Mouse (Mus musculus): ENCODE results near the gene Cfap57.

Cfap57 gene

DNA sequence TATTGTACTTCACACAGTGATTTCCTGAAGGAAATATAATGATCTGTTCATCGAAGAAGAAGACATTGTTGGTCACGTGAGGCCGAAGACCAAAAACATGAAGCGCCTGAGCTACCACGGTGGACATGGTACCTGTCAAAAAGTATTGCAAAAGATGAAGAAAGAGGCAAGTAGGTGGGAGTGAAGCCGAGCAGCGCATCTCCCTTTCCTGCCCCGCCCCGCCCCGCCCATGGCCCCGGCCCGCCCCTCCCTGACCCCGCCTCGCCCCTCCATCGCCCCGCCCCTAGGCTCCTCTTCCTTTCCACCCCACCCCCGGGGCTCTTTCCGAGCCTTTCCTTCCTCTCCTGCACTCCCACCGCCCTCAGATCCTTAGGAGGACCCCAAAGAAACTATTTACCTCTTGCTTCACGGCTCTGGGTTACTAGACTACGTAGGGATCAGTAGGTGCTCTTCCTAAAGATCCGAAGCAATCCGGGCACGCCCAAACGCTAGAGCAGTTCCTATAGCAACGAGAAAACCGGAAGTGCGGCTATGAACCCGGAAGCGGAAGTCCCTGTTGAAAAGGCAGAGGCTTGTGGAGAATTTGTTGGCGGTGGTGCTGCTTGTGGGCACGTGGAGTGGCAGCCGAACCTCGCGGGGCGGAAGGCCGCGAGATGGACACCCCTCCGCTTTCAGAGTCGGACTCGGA is at the start of gene Cfap57, which contains the start of gene Ebna1bp2:
TSS of gene Cfap57 (minus strand) at position 499 of the 688 bp plus-strand sequence.
TSS of gene Ebna1bp2 (plus strand) at position 521 of the 688 bp plus-strand sequence.
- peak; percentile 86 to 87 for DNase-seq (ENCODE audit: low spot score in 2 of 2)

DNA sequence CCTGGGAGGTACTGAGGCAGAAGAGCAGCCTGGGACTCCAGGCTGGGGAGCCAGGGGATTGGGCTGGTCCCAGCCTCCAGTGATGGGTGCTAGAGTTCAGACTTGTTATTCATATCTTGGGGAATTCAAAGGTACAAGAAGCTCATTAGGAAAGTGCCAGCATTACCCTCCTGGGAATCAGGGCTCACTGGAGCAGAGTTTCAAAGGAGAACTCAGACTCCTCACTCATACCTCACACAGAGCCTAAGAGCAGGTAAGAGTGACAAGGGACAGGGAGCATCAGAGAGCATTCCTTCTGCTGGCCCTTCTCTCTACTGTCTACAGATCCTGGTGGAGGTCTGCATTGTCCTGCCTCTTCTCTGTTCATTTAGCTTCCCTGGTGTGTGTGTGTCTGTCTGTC is 38.1 kb upstream of the Cfap57 start, which contains the start of gene Olfr62:
TSS of gene Olfr62 (plus strand) at position 301 of the 400 bp plus-strand sequence.
- DNase-seq (ENCODE audit: low spot score in 2 of 2) = no peak

DNA sequence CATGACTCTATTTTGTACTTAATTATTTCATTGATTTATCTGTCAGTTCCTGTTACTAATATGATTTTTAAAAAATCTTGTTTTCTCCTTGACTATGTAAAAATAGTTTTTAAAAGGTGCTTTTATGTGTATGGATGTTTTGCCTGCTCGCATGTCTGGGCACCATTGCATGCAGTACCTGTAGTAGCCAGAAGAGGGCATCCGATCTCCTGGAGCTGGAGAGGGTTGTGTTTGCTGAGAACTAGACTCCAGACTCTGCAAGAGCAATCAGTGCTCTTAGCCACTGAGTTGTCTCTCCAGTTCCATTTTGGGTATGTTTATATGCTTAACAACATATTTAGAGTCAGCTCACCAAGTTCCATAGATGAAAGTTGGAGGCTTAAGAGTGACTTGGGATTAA is 24.7 kb upstream of the Cfap57 start:
- DNase-seq (ENCODE audit: low spot score in 2 of 2) = no peak

DNA sequence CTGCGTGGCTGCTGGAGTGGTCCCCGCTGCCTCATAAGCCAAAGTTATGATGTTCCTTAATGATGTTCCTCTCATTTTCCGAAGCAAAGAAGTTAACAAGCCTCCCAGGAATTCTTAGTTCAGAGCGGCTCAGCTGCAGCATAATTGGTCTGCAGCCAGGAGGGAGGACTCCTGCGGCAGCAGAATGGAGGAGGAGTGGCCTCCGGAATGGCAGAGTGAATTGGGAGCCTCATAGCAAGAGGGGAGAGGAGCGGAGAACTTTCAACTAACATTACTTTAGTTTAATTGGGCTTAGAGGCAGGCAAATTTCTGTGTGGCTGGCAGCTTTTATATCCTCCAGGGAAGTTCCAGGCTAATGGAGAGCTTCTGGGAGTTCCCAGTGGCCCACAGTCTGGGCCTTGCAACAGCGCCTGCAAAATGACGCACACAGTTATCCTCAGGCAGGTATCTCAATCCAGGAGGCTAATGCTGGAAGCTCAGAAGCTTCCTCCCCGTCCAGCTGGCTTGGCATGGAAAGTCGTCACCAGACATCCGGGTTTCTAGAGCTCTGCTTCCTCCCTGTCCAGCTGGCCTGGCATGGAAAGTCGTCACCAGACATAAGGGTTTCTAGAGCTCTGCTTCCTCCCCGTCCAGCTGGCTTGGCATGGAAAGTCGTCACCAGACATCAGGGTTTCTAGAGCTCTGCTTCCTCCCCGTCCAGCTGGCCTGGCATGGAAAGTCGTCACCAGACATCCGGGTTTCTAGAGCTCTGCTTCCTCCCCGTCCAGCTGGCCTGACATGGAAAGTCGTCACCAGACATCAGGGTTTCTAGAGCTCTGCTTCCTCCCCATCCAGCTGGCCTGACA is 22.0 kb upstream of the Cfap57 start:
- no peak for DNase-seq (ENCODE audit: low spot score in 2 of 2)

DNA sequence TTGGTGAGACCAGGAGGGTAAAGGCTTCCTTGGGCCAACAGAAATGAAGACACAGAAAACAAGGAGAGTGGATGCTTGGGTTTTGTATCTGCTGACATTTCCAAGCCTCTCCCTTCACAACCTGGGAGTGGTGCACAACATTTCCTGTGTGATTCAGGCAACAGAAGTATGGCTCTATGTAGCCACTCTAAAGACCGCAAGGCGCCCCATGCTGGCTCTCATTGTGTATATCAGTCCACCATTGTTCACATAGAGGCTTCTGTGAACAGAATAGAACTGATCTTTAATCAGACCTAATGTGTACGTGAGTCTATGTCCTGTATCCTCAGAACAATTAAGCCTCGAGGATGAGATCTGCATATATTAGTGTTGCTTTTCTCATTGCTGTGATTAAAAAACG is 9.7 kb upstream of the Cfap57 start:
- no peak for DNase-seq (ENCODE audit: low spot score in 2 of 2)

DNA sequence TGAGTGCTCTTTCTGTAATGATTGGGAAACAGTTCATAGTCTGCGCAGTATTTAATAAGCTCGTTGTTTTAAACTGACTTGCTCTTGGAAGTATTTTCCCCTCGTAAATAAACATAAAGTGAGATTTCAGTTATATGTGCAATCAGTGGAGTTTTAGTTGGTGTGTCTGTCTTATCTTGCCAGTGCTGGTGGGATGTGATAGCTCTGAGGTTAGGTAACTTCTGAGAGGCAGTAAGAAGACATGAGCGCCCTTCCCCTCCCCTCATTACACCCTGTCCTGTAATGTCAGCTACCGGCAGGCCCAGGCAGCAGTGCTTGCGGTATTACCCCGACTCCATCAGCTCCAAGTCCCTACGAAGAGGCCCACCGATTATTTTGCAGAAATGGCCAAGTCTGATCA is 1.2 kb upstream of the Cfap57 start:
- no peak for DNase-seq (ENCODE audit: low spot score in 2 of 2)

DNA sequence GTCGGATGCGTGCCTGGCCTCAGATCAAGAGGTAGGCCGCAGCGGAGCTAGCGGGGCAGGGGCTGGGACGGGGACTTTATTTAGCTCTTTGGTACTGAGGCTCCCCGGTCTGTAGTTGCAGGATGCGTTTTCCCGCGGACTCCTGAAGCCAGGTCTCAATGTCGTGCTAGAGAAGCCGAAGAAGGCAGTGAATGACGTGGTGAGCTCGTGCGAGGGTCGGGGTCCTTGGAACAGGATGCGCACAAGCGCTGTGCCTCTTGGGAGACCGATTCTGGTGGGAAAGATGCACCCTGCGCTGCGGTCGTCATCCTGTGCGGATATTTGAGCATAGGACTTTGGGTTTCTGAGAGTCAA is 367 bp upstream of the Cfap57 start:
- DNase-seq (ENCODE audit: low spot score in 2 of 2) = no peak

DNA sequence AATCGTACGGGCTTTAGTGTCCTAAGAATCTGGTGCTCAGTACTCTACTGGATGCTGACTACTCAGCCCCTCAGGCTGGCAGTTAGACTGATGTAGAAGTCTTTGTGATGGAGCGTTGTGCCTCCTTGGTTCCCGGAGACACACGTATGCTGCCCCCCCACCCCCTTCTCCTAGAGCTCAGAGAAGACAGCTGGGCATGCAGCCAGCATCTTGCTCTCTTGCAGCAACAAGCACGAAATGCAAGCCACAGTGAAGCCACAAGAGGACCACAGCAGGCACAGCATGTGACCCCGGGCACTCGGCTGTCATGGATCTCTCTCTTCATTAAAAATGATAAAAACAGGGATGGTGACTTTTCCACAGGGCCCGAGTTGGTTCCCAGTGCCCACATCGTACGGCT is 5.2 kb downstream of the Cfap57 start:
- no peak for DNase-seq (ENCODE audit: low spot score in 2 of 2)

DNA sequence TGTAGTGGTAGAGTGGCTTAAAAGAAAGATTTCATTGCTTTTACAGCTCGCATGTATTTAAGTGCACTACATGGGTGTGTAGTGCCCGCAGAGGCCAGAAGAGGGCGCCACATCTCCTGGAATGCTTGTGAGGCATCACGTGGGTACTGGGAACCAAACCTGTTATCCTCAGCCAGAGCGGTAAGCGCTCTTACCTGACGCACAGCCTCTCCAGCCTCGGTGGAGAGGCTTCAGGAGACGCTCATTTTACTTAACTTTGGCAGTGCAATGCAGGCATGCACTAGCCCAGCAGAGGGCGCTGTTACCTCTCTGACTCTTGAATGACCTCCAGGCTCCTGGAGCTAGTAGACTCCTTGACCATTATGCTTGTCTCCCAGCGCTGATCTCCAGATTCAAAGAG is 8.0 kb downstream of the Cfap57 start:
- no peak for DNase-seq (ENCODE audit: low spot score in 2 of 2)

DNA sequence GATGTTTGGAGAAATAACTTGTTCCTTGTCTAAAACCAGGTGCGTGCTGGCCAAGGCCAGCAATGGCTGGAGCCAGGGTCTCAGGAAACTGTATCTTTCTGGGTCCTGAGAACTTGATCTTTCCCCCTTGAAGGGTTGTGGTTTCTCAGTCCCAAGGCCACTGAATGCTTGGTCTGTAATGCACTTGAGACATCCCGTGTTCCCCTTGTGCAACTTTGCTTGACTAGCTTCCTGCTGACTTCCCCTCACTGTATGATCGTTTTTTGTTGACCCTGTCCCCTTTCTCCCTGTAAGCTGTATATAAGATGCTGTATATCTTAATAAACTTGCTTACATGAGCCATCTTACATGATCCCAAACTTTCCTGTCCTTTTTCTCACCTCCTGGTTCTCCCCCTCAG is 10.7 kb downstream of the Cfap57 start:
- no peak for DNase-seq (ENCODE audit: low spot score in 2 of 2)

DNA sequence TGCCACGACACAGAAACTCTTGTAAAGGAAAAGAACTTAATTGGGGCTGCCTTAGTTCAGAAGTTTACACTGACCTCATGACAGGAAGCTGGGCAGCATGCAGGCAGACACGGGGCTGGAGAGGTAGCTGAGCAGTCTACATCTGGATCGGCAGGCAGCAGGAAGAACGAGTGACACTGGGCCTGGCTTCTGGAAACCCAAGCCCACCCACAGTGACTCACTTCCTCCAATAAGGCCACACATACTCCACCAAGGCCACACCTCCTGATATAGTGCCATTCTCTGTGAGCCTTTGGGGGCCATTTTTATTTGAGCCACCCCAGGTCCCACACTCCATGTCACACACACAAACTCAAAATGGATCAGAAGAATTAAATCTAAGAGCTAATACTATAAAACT is 16.5 kb downstream of the Cfap57 start:
- no peak for DNase-seq (ENCODE audit: low spot score in 2 of 2)

DNA sequence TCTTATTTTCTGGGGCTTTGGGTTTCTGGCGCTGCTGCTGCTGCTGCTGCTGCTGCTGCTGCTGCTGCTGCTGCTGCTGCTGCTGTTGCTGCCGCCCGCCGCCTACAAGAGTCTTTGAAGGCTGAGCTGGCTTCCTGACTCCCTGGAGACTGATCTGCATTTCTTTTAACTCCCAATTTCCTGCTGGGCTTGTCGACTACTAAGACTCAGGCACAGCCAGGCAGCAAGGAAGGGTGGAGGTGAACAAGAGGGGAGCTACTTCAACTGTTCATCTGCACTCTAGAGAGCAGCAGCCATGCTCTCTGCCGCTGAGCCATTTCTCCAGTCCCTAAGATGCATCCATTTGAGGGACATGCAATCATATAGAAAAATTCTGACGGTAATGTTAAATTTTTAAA is 30.8 kb downstream of the Cfap57 start:
- DNase-seq (ENCODE audit: low spot score in 2 of 2) = no peak

DNA sequence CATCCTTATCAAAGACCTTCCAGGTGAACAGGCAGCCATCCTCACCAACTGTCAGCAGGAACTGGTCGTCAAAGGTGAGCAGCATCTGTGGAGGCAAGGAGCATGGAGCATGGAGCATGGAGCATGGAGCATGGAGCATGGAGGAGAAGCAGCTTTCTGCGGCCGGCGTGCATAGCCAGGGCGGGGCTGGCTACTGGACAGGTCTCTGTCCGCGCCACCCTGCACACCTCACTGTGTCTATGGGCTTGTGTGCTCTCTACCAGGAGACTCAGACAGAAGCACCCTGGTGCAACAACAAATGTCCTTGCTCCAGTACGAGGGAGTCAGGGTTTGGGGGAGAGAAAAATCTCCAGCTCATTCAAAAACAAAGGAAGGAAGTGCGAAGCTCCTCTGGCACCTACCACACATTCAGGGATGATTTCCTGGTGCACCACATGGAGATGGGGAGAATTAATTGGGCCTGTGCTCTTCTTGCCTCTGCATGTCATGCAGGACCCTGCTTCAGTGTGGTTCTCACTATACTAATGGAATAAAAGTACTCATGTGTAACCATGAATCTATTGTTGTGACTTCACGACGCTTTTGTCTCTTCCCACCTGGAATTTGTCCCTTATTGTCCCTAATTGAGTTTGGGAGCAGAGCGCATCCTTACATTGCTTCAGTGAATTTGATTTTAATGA is 31.4 kb downstream of the Cfap57 start:
- no peak for DNase-seq (ENCODE audit: low spot score in 2 of 2)

DNA sequence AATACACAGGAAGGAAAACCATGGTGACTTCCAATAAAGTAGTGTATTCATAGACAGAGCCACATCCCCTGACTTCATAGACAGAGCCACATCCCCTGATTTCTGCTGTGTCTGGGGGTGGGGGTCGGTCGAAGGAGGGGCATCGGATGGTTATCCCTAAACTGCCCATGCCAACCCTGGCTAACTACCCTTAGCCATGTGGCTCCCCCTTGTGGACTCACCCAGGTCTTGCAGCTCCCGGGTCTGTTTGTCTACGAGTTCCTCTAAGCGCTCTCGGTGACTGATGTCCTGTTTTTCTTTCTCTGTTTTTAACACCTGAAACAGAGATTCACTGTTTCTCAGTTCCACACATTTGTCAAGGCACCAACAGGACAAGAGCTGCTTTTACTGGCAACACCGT is 37.9 kb downstream of the Cfap57 start:
- no peak for DNase-seq (ENCODE audit: low spot score in 2 of 2)

DNA sequence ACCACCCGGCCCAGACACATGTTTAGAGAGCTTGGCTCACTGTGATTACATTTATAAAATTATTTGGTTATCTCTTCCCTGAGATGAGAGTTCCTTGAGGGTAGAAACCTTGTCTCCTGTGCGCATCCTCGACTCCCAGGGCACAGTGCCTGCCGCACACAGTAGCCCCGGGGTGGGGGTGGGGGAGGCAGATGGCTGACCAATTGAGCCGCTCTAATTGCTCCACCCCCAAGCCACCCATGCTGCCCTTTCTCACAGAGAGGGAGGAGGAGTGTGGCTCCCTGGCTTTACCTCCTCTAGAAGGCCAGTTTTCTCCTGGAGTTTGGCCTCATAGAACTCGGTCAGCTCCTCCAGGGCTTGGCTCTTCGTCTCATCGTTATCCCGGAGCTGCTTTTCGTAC is 39.1 kb downstream of the Cfap57 start:
- no peak for DNase-seq (ENCODE audit: low spot score in 2 of 2)

DNA sequence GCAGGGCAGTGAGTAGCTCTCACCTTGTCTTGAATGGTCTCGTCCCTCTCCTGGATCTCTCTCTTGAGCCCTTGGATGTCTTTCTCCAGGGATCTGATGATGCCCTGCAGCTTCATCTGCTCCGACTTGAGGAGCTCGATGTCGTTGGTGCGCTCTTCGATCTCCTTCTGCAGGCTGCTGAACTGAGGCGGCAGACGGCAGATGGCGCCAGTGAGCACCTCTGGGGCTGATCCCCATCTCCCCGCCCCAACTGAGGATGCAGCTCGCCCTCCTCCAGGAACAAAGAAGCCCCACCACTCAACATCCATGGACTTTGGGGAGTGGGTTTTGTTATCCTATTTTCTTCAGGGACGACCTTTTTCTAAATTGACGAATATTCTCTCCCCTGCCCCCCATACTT is 41.3 kb downstream of the Cfap57 start:
- peak in 1 of 2 experiments; percentile 29 for DNase-seq (ENCODE audit: low spot score in 2 of 2)

DNA sequence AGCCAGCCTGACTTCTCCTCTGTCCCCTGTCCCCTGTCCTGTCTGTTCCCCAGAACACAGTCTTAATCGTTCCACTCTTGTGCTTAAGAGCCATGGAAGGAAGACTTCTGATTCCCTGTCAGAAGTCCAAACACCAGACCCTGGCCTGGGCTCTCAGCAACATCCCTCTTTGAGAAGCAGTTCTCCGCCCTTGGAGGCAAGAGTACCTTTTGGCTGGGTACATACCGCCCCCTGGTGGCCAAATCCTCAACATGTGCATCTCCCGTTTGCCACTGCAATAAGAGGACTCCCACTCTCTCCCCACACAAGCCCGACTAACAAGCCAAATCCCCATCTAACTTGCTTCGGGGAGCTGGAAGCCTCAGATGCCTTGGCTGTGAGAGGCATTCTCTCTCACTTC is 44.5 kb downstream of the Cfap57 start:
- peak; percentile 70 to 84 for DNase-seq (ENCODE audit: low spot score in 2 of 2)

DNA sequence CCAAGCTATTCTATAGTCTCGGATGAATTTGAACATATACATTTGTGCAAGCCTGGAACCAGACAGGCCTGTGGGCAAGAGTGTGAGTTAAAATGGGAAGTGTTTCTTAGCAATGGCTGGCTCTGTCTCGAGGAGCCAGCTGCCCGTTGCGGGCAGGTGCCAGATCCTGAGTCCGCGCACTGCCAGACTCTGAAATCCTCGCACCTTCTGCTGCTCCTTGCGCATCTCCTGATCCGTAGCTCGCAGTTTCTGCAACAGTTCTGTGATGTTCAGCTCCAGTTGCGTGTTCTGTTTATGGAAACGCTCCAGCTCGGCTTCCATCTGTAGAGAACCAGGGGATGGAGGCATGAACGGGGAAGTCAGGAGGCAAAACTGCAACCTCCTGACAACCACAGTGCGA is 49.1 kb downstream of the Cfap57 start:
- DNase-seq (ENCODE audit: low spot score in 2 of 2) = peak; percentile 53 to 73

DNA sequence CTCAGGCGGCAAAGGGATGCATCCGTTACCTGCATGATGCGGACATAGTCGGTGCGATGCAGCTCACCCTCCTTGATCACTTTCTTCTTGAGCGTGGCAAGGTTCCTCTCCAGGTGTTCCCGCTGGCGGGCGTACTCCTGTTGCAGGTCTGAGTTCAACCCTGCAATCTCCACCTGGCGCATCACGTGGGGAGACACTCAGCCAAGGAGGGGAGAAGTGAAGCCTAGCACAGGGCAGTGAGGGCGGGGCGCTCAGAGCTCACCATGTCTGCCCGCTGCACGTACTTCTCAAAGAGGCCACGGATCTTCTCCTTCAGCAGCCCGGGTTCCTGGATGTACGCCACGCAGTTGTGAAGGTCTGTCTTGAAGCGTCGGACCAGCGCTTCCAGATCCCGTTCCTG is 51.3 kb downstream of the Cfap57 start:
- no peak for DNase-seq (ENCODE audit: low spot score in 2 of 2)

DNA sequence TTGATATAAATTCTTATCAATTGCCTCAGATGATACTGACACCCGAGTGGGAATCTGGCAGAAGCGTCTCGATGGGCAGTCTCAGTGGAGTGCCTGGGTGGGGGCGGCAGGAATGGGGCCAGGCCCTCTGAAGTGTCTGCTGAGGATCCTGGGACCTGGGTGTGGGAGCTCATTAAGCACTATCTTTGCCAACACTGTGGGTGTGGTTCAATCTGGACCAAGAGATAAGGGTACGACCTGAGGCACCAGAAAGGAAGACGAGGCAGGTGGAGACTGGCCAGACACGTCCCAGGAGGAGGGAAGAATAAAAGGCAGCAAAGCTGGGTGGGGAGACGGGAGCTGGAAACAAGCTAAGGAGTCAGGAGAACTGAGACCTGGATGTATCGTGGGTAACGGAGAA is 51.9 kb downstream of the Cfap57 start:
- no peak for DNase-seq (ENCODE audit: low spot score in 2 of 2)

DNA sequence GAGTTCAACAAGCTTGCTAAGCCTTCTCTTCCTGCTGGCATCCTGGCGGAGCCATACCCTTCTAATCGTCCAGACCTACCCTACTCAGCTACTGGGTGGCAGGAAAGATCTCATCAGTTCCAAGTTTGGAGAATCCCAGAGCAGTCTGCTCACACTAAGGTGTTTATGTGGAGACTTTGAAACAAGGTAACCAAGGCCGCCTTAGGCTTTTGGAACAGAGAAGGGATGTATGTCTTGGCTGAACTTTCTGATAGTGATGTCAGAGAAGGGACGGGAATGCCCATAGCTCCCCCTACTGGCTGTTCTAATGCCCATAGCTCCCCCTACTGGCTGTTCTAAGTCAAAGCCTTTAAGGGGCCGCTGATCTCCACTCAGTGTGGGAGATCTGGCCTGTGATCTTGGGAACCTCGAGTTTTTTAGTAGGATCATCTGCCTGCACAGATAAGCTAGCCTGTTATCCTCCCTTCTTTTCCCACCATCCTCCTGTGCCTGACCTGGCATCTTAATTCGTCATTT is 54.4 kb downstream of the Cfap57 start:
- DNase-seq (ENCODE audit: low spot score in 2 of 2) = no peak

DNA sequence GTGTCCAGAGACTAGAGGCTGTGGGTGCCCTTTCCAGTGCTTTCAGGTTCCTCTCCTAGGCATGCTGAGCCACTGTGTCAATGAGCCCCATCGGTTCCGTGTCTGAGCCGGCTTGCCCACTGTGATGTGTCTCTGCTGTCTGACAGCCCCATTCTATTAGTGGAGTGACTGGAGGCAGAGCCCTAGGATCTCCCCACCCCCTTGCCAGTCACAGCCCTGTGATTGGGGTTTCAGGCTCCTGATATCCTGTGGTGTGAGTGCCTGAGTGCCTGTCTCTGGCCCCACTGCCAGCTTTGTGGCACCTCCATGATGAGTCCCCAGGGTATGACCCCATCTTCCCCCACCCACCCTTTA is 55.7 kb downstream of the Cfap57 start:
- DNase-seq (ENCODE audit: low spot score in 2 of 2) = no peak
